Mouse (Mus musculus): ENCODE measurements around the gene Kpna4.
"Not testable (repeated sequence)": the region's sequence is repeated elsewhere in the genome, so short reads cannot be mapped to it uniquely, and the experiment has no call there.

Gene Kpna4

GRCm38 (mm10) chr3:69094456-69094855 is 32.5 kb downstream of the Kpna4 start:
- DNase-seq, result no peak

- DNase-seq, result no peak
Measured at GRCm38 (mm10) chr3:69064005-69064404, 62.9 kb downstream of the Kpna4 start.

GRCm38 (mm10) chr3:69062764-69063163 is 64.1 kb downstream of the Kpna4 start:
- DNase-seq, result no peak

GRCm38 (mm10) chr3:69060672-69061071 is 66.2 kb downstream of the Kpna4 start:
- DNase-seq, result no peak

- no peak for DNase-seq
Measured at GRCm38 (mm10) chr3:69055871-69056270, 71.0 kb downstream of the Kpna4 start.

- DNase-seq, result no peak
Measured at GRCm38 (mm10) chr3:69054760-69055432, 72.0 kb downstream of the Kpna4 start.

- DNase-seq, result no peak
Measured at GRCm38 (mm10) chr3:69051894-69052293, 75.0 kb downstream of the Kpna4 start.

- DNase-seq, result no peak
Measured at GRCm38 (mm10) chr3:69049011-69049410, 77.9 kb downstream of the Kpna4 start.

GRCm38 (mm10) chr3:69047684-69048083 is 79.2 kb downstream of the Kpna4 start:
- DNase-seq, result no peak

- no peak for DNase-seq
Measured at GRCm38 (mm10) chr3:69046509-69046908, 80.4 kb downstream of the Kpna4 start.

GRCm38 (mm10) chr3:69045750-69046149 is 81.2 kb downstream of the Kpna4 start:
- DNase-seq, result no peak

GRCm38 (mm10) chr3:69045400-69045703 is 81.6 kb downstream of the Kpna4 start:
- DNase-seq, result no peak

- DNase-seq, result peak; percentile 89
Measured at GRCm38 (mm10) chr3:69044645-69045399, 82.1 kb downstream of the Kpna4 start, which contains the start of gene Trim59. Gene Trim59 (minus strand): TSS chr3:69044755.

GRCm38 (mm10) chr3:69044167-69044591 is 82.7 kb downstream of the Kpna4 start:
- DNase-seq, result no peak

GRCm38 (mm10) chr3:69041298-69041697 is 85.6 kb downstream of the Kpna4 start:
- no peak for DNase-seq

- DNase-seq, result no peak
Measured at GRCm38 (mm10) chr3:69040105-69040504, 86.8 kb downstream of the Kpna4 start.

GRCm38 (mm10) chr3:69026133-69026783 is 100.7 kb downstream of the Kpna4 start:
- no peak for DNase-seq

- DNase-seq, result no peak
Measured at GRCm38 (mm10) chr3:69020764-69021163, 106.1 kb downstream of the Kpna4 start.

GRCm38 (mm10) chr3:69020285-69020684 is 106.6 kb downstream of the Kpna4 start:
- DNase-seq, result no peak

- DNase-seq, result not testable (repeated sequence)
Measured at GRCm38 (mm10) chr3:69018635-69019034, 108.3 kb downstream of the Kpna4 start.

GRCm38 (mm10) chr3:69017181-69017580 is 109.7 kb downstream of the Kpna4 start:
- no peak for DNase-seq

Data from cerebellum, adult 11 months (tissue).